Mouse (Mus musculus): Measurements from ENCODE around the gene Pdcl3. TPM values are rescaled to one million over a fixed set of nuclear protein-coding genes. Genes with fewer than 3 reads are reported as not detected.

Gene Pdcl3
- total and polyA plus RNA-seq, 2 experiments from 2014 or later: 34.1 to 146 TPM

- H3K27me3 ChIP-seq (ENCODE audit: insufficient read depth, low read length): no peaks in the 10 kb centered on the region
- ATAC-seq (ENCODE audit: low FRiP score) (no peak), DNase-seq (ENCODE audit: low spot score) (no peak)
- TF ChIP-seq CTCF (IDR thresholded peaks at IDR 0.05): no peak
- no peak overlapping the region for H3K27ac ChIP-seq (ENCODE audit: low read depth, low read length)
- H3K4me2 ChIP-seq (ENCODE audit: low read depth, low read length, poor library complexity, severe bottlenecking): no peak overlapping the region
- H3K9ac ChIP-seq (replicated peaks; ENCODE audit: low read length, poor library complexity, severe bottlenecking): no peak overlapping the region
- WGBS: 78% methylated on average over 13 of the region's 13 CpGs
- no peaks in the 10 kb centered on the region for H3K4me1 ChIP-seq (ENCODE audit: insufficient read depth, low read length)
- H3K4me3 ChIP-seq (ENCODE audit: low read depth, low read length): no peak overlapping the region
- no peaks in the 10 kb centered on the region for H3K9me3 ChIP-seq (ENCODE audit: low read length)
- H3K36me3 ChIP-seq (ENCODE audit: insufficient read depth, low read length): no peaks in the 10 kb centered on the region
Measured at GRCm38 (mm10) chr1:39012576-39012975, 27.2 kb downstream of the Pdcl3 start.

GRCm38 (mm10) chr1:39013843-39014242 is 28.4 kb downstream of the Pdcl3 start:
- no peak for TF ChIP-seq CTCF (IDR thresholded peaks at IDR 0.05)
- Histone ChIP-seq H3K4me3 (ENCODE audit: low read depth, low read length) (no peak overlapping the region), H3K36me3 (ENCODE audit: insufficient read depth, low read length) (no peaks in the 10 kb centered on the region), H3K27me3 (ENCODE audit: insufficient read depth, low read length) (no peaks in the 10 kb centered on the region), H3K4me1 (ENCODE audit: insufficient read depth, low read length) (no peaks in the 10 kb centered on the region), H3K4me2 (ENCODE audit: low read depth, low read length, poor library complexity, severe bottlenecking) (no peak overlapping the region), H3K9me3 (ENCODE audit: low read length) (no peaks in the 10 kb centered on the region), H3K27ac (ENCODE audit: low read depth, low read length) (no peak overlapping the region), H3K9ac (replicated peaks; ENCODE audit: low read length, poor library complexity, severe bottlenecking) (no peak overlapping the region)
- WGBS: 83% methylated on average over 6 of the region's 6 CpGs
- ATAC-seq (ENCODE audit: low FRiP score) (no peak), DNase-seq (ENCODE audit: low spot score) (no peak)

- H3K4me3 ChIP-seq (ENCODE audit: low read depth, low read length): no peak overlapping the region
- DNase-seq (ENCODE audit: low spot score) (no peak), ATAC-seq (ENCODE audit: low FRiP score) (no peak)
- no peaks in the 10 kb centered on the region for H3K4me1 ChIP-seq (ENCODE audit: insufficient read depth, low read length)
- no peaks in the 10 kb centered on the region for H3K36me3 ChIP-seq (ENCODE audit: insufficient read depth, low read length)
- TF ChIP-seq CTCF (IDR thresholded peaks at IDR 0.05): no peak
- H3K27me3 ChIP-seq (ENCODE audit: insufficient read depth, low read length): no peaks in the 10 kb centered on the region
- H3K4me2 ChIP-seq (ENCODE audit: low read depth, low read length, poor library complexity, severe bottlenecking): no peak overlapping the region
- no peaks in the 10 kb centered on the region for H3K9me3 ChIP-seq (ENCODE audit: low read length)
- H3K9ac ChIP-seq (replicated peaks; ENCODE audit: low read length, poor library complexity, severe bottlenecking): no peak overlapping the region
- H3K27ac ChIP-seq (ENCODE audit: low read depth, low read length): no peak overlapping the region
- WGBS: 90% methylated on average over 10 of the region's 10 CpGs
Measured at GRCm38 (mm10) chr1:39015529-39015928, 30.1 kb downstream of the Pdcl3 start.

GRCm38 (mm10) chr1:39017871-39018270 is 32.5 kb downstream of the Pdcl3 start:
- no peak overlapping the region for H3K4me3 ChIP-seq (ENCODE audit: low read depth, low read length)
- H3K27me3 ChIP-seq (ENCODE audit: insufficient read depth, low read length): no peaks in the 10 kb centered on the region
- H3K27ac ChIP-seq (ENCODE audit: low read depth, low read length): no peak overlapping the region
- no peak overlapping the region for H3K4me2 ChIP-seq (ENCODE audit: low read depth, low read length, poor library complexity, severe bottlenecking)
- H3K9ac ChIP-seq (replicated peaks; ENCODE audit: low read length, poor library complexity, severe bottlenecking): no peak overlapping the region
- H3K36me3 ChIP-seq (ENCODE audit: insufficient read depth, low read length): no peaks in the 10 kb centered on the region
- no peak for TF ChIP-seq CTCF (IDR thresholded peaks at IDR 0.05)
- no peaks in the 10 kb centered on the region for H3K4me1 ChIP-seq (ENCODE audit: insufficient read depth, low read length)
- no peaks in the 10 kb centered on the region for H3K9me3 ChIP-seq (ENCODE audit: low read length)
- no peak for ATAC-seq (ENCODE audit: low FRiP score)
- no peak for DNase-seq (ENCODE audit: low spot score)
- 87% methylated on average over 4 of the region's 4 CpGs for WGBS

GRCm38 (mm10) chr1:39025142-39025541 is 39.7 kb downstream of the Pdcl3 start:
- H3K27ac ChIP-seq (ENCODE audit: low read depth, low read length): peak overlapping the region; percentile 55
- DNase-seq (ENCODE audit: low spot score): peak; percentile 49
- peak; percentile 67; the same call in 1 of the 2 replicates for ATAC-seq (ENCODE audit: low FRiP score)
- H3K4me3 ChIP-seq (ENCODE audit: low read depth, low read length): no peak overlapping the region
- TF ChIP-seq CTCF (IDR thresholded peaks at IDR 0.05): no peak
- H3K9me3 ChIP-seq (ENCODE audit: low read length): no peaks in the 10 kb centered on the region
- no peaks in the 10 kb centered on the region for H3K36me3 ChIP-seq (ENCODE audit: insufficient read depth, low read length)
- peak overlapping the region; percentile 10; the same call in 1 of the 2 replicates for H3K4me2 ChIP-seq (ENCODE audit: low read depth, low read length, poor library complexity, severe bottlenecking)
- H3K9ac ChIP-seq (replicated peaks; ENCODE audit: low read length, poor library complexity, severe bottlenecking): no peak overlapping the region; the same call in 1 of the 2 replicates
- WGBS: 14% methylated on average over 7 of the region's 7 CpGs
- H3K4me1 ChIP-seq (ENCODE audit: insufficient read depth, low read length): peaks cover 3% of the 10 kb centered on the region; the same call in 1 of the 2 replicates
- no peaks in the 10 kb centered on the region for H3K27me3 ChIP-seq (ENCODE audit: insufficient read depth, low read length)

GRCm38 (mm10) chr1:39025840-39026239 is 40.4 kb downstream of the Pdcl3 start:
- Histone ChIP-seq H3K4me2 (ENCODE audit: low read depth, low read length, poor library complexity, severe bottlenecking) (no peak overlapping the region), H3K27ac (ENCODE audit: low read depth, low read length) (peak overlapping the region; percentile 55; the same call in 1 of the 2 replicates), H3K9me3 (ENCODE audit: low read length) (no peaks in the 10 kb centered on the region), H3K36me3 (ENCODE audit: insufficient read depth, low read length) (no peaks in the 10 kb centered on the region), H3K9ac (replicated peaks; ENCODE audit: low read length, poor library complexity, severe bottlenecking) (no peak overlapping the region), H3K4me1 (ENCODE audit: insufficient read depth, low read length) (peaks cover 3% of the 10 kb centered on the region; the same call in 1 of the 2 replicates), H3K4me3 (ENCODE audit: low read depth, low read length) (no peak overlapping the region), H3K27me3 (ENCODE audit: insufficient read depth, low read length) (no peaks in the 10 kb centered on the region)
- ATAC-seq (ENCODE audit: low FRiP score) (no peak), DNase-seq (ENCODE audit: low spot score) (no peak)
- TF ChIP-seq CTCF (IDR thresholded peaks at IDR 0.05): no peak
- 78% methylated on average over 1 of the region's 1 CpGs for WGBS
